Mouse (Mus musculus): ENCODE measurements at regions not wholly inside any gene's neighbourhood (a gene's known extent, or its start where the extent isn't known, plus 50 kb on each side); places are given as distances from the start of the nearest gene placed in this dataset.

- Histone ChIP-seq H3K4me1 (ENCODE audit: control insufficient read depth, insufficient read depth, low read length) (no peaks in the 10 kb centered on the region; the same call in 1 of the 2 replicates), H3K4me3 (ENCODE audit: low read depth, low read length) (no peak overlapping the region), H3K36me3 (ENCODE audit: control insufficient read depth, insufficient read depth, low read length) (no peaks in the 10 kb centered on the region), H3K4me2 (no peak overlapping the region), H3K27me3 (ENCODE audit: control insufficient read depth, insufficient read depth, low read length) (no peaks in the 10 kb centered on the region), H3K27ac (ENCODE audit: low read depth, low read length) (no peak overlapping the region), H3K9me3 (ENCODE audit: control insufficient read depth, low read length) (no peaks in the 10 kb centered on the region), H3K9ac (ENCODE audit: low read length) (no peak overlapping the region)
- peak; percentile 48; the same call in 1 of the 2 replicates for ATAC-seq (ENCODE audit: low FRiP score)
- DNase-seq (ENCODE audit: low spot score, missing footprints) = no peak
- 79% methylated on average over 14 of the region's 14 CpGs for WGBS
Observed at GRCm38 (mm10) chr17:84877176-84877863, 79.2 kb upstream of the Ppm1b start.

- Histone ChIP-seq H3K9ac (ENCODE audit: low read length) (peak overlapping the region; percentile 25; the same call in 1 of the 2 replicates), H3K27me3 (ENCODE audit: control insufficient read depth, insufficient read depth, low read length) (no peaks in the 10 kb centered on the region), H3K4me1 (ENCODE audit: control insufficient read depth, insufficient read depth, low read length) (no peaks in the 10 kb centered on the region; the same call in 1 of the 2 replicates), H3K36me3 (ENCODE audit: control insufficient read depth, insufficient read depth, low read length) (no peaks in the 10 kb centered on the region), H3K4me3 (ENCODE audit: low read depth, low read length) (no peak overlapping the region), H3K4me2 (peak overlapping the region; percentile 30; the same call in 1 of the 2 replicates), H3K27ac (ENCODE audit: low read depth, low read length) (no peak overlapping the region), H3K9me3 (ENCODE audit: control insufficient read depth, low read length) (no peaks in the 10 kb centered on the region)
- ATAC-seq (ENCODE audit: low FRiP score) (peak; percentile 74; the same call in 1 of the 2 replicates), DNase-seq (ENCODE audit: low spot score, missing footprints) (peak; percentile 97)
- WGBS = 24% methylated on average over 10 of the region's 10 CpGs
Observed at GRCm38 (mm10) chr17:84877864-84878224, 78.7 kb upstream of the Ppm1b start.

- H3K27ac ChIP-seq (ENCODE audit: low read depth, low read length) = no peak overlapping the region
- H3K27me3 ChIP-seq (ENCODE audit: control insufficient read depth, insufficient read depth, low read length) = no peaks in the 10 kb centered on the region
- H3K4me2 ChIP-seq = no peak overlapping the region
- no peaks in the 10 kb centered on the region; the same call in 1 of the 2 replicates for H3K4me1 ChIP-seq (ENCODE audit: control insufficient read depth, insufficient read depth, low read length)
- DNase-seq (ENCODE audit: low spot score, missing footprints) = no peak
- no peaks in the 10 kb centered on the region for H3K9me3 ChIP-seq (ENCODE audit: control insufficient read depth, low read length)
- 92% methylated on average over 5 of the region's 5 CpGs for WGBS
- H3K36me3 ChIP-seq (ENCODE audit: control insufficient read depth, insufficient read depth, low read length) = no peaks in the 10 kb centered on the region
- no peak for ATAC-seq (ENCODE audit: low FRiP score)
- peak overlapping the region; percentile 25; the same call in 1 of the 2 replicates for H3K9ac ChIP-seq (ENCODE audit: low read length)
- H3K4me3 ChIP-seq (ENCODE audit: low read depth, low read length) = no peak overlapping the region
Observed at GRCm38 (mm10) chr17:84878316-84878715, 78.2 kb upstream of the Ppm1b start.

- Histone ChIP-seq H3K9me3 (ENCODE audit: control insufficient read depth, low read length) (no peaks in the 10 kb centered on the region), H3K4me2 (no peak overlapping the region), H3K36me3 (ENCODE audit: control insufficient read depth, insufficient read depth, low read length) (no peaks in the 10 kb centered on the region), H3K4me1 (ENCODE audit: control insufficient read depth, insufficient read depth, low read length) (no peaks in the 10 kb centered on the region; the same call in 1 of the 2 replicates), H3K9ac (ENCODE audit: low read length) (no peak overlapping the region), H3K27ac (ENCODE audit: low read depth, low read length) (no peak overlapping the region), H3K27me3 (ENCODE audit: control insufficient read depth, insufficient read depth, low read length) (no peaks in the 10 kb centered on the region), H3K4me3 (ENCODE audit: low read depth, low read length) (no peak overlapping the region)
- DNase-seq (ENCODE audit: low spot score, missing footprints) = no peak
- WGBS = 87% methylated on average over 10 of the region's 10 CpGs
- ATAC-seq (ENCODE audit: low FRiP score) = no peak
Observed at GRCm38 (mm10) chr17:84879146-84879545, 77.4 kb upstream of the Ppm1b start.

- no peak for DNase-seq (ENCODE audit: low spot score, missing footprints)
- Histone ChIP-seq H3K27ac (ENCODE audit: low read depth, low read length) (no peak overlapping the region), H3K4me2 (no peak overlapping the region), H3K36me3 (ENCODE audit: control insufficient read depth, insufficient read depth, low read length) (no peaks in the 10 kb centered on the region), H3K9ac (ENCODE audit: low read length) (no peak overlapping the region), H3K4me3 (ENCODE audit: low read depth, low read length) (no peak overlapping the region), H3K4me1 (ENCODE audit: control insufficient read depth, insufficient read depth, low read length) (no peaks in the 10 kb centered on the region; the same call in 1 of the 2 replicates), H3K27me3 (ENCODE audit: control insufficient read depth, insufficient read depth, low read length) (no peaks in the 10 kb centered on the region), H3K9me3 (ENCODE audit: control insufficient read depth, low read length) (no peaks in the 10 kb centered on the region)
- WGBS = 89% methylated on average over 2 of the region's 2 CpGs
- ATAC-seq (ENCODE audit: low FRiP score) = no peak
Observed at GRCm38 (mm10) chr17:84880946-84881345, 75.6 kb upstream of the Ppm1b start.

GRCm38 (mm10) chr17:84888525-84888924 is 68.0 kb upstream of the Ppm1b start:
- Histone ChIP-seq H3K4me2 (no peak overlapping the region), H3K27ac (ENCODE audit: low read depth, low read length) (no peak overlapping the region)

GRCm38 (mm10) chr17:84890871-84891599 is 65.5 kb upstream of the Ppm1b start:
- Histone ChIP-seq H3K4me1 (ENCODE audit: control insufficient read depth, insufficient read depth, low read length) (no peaks in the 10 kb centered on the region), H3K4me3 (ENCODE audit: low read depth, low read length) (no peak overlapping the region), H3K4me2 (no peak overlapping the region), H3K9me3 (ENCODE audit: control insufficient read depth, low read length) (no peaks in the 10 kb centered on the region), H3K9ac (ENCODE audit: low read length) (no peak overlapping the region), H3K36me3 (ENCODE audit: control insufficient read depth, insufficient read depth, low read length) (no peaks in the 10 kb centered on the region), H3K27me3 (ENCODE audit: control insufficient read depth, insufficient read depth, low read length) (no peaks in the 10 kb centered on the region), H3K27ac (ENCODE audit: low read depth, low read length) (no peak overlapping the region)
- WGBS = 84% methylated on average over 12 of the region's 12 CpGs
- DNase-seq (ENCODE audit: low spot score, missing footprints) (no peak), ATAC-seq (ENCODE audit: low FRiP score) (no peak)

More at GRCm38 (mm10) chr17:84888525-84888924, 68.0 kb upstream of the Ppm1b start:
- H3K4me3 ChIP-seq (ENCODE audit: low read depth, low read length) = no peak overlapping the region
- WGBS = 90% methylated on average over 5 of the region's 5 CpGs
- DNase-seq (ENCODE audit: low spot score, missing footprints) (no peak), ATAC-seq (ENCODE audit: low FRiP score) (no peak)
- no peaks in the 10 kb centered on the region for H3K4me1 ChIP-seq (ENCODE audit: control insufficient read depth, insufficient read depth, low read length)
- no peak overlapping the region for H3K9ac ChIP-seq (ENCODE audit: low read length)
- H3K27me3 ChIP-seq (ENCODE audit: control insufficient read depth, insufficient read depth, low read length) = no peaks in the 10 kb centered on the region
- no peaks in the 10 kb centered on the region for H3K36me3 ChIP-seq (ENCODE audit: control insufficient read depth, insufficient read depth, low read length)
- H3K9me3 ChIP-seq (ENCODE audit: control insufficient read depth, low read length) = no peaks in the 10 kb centered on the region

GRCm38 (mm10) chr17:84893273-84894033 is 63.1 kb upstream of the Ppm1b start:
- H3K4me3 ChIP-seq (ENCODE audit: low read depth, low read length) = no peak overlapping the region
- no peak overlapping the region for H3K4me2 ChIP-seq
- H3K9ac ChIP-seq (ENCODE audit: low read length) = no peak overlapping the region
- H3K27me3 ChIP-seq (ENCODE audit: control insufficient read depth, insufficient read depth, low read length) = no peaks in the 10 kb centered on the region
- WGBS = 87% methylated on average over 16 of the region's 16 CpGs
- no peak for ATAC-seq (ENCODE audit: low FRiP score)
- H3K36me3 ChIP-seq (ENCODE audit: control insufficient read depth, insufficient read depth, low read length) = no peaks in the 10 kb centered on the region
- H3K9me3 ChIP-seq (ENCODE audit: control insufficient read depth, low read length) = no peaks in the 10 kb centered on the region
- no peak overlapping the region for H3K27ac ChIP-seq (ENCODE audit: low read depth, low read length)
- no peak for DNase-seq (ENCODE audit: low spot score, missing footprints)
- H3K4me1 ChIP-seq (ENCODE audit: control insufficient read depth, insufficient read depth, low read length) = no peaks in the 10 kb centered on the region

- Histone ChIP-seq H3K4me2 (no peak overlapping the region), H3K27ac (ENCODE audit: low read depth, low read length) (no peak overlapping the region), H3K36me3 (ENCODE audit: control insufficient read depth, insufficient read depth, low read length) (no peaks in the 10 kb centered on the region), H3K4me3 (ENCODE audit: low read depth, low read length) (no peak overlapping the region), H3K9me3 (ENCODE audit: control insufficient read depth, low read length) (no peaks in the 10 kb centered on the region), H3K27me3 (ENCODE audit: control insufficient read depth, insufficient read depth, low read length) (no peaks in the 10 kb centered on the region), H3K9ac (ENCODE audit: low read length) (no peak overlapping the region), H3K4me1 (ENCODE audit: control insufficient read depth, insufficient read depth, low read length) (no peaks in the 10 kb centered on the region)
- 90% methylated on average over 3 of the region's 3 CpGs for WGBS
- no peak for ATAC-seq (ENCODE audit: low FRiP score)
- DNase-seq (ENCODE audit: low spot score, missing footprints) = no peak
Observed at GRCm38 (mm10) chr17:84895526-84895925, 61.0 kb upstream of the Ppm1b start.

Data from midbrain, embryonic 11.5 days (tissue).